Mouse (Mus musculus) heart, postnatal 0 days (tissue): ENCODE measurements around the gene Gm28845.

Experiments
- CTCF ChIP-seq: IDR thresholded peaks from 2 replicates; pipeline ENCODE4 v1.5.1; 2016; ENCODE audit warnings: antibody characterized with exemption, control low read depth, low read depth
- EP300 ChIP-seq: IDR thresholded peaks from 2 replicates; pipeline ENCODE4 v1.6.1; 2016; ENCODE audit warnings: antibody characterized with exemption, low read depth

DNA sequence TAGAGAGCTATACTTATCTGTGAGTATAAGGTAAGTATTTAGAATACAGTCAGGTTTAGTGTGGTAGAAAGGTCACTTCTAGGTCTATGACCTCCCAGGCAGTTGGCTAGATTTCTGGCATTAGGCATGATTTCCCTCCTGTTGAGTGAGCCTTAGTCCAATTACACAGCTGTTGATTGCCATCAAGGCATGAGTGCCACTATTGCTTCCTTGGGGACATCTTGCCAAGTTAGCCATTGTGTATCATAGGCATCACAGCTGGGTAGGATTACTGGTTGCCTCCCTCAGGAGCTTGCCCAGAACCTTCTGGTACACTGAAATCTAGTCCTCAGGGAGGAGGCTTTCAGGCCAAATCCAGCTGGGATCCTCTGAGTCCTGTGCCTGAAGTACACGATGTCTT, 13.5 kb upstream of the Gm28845 start:
- TF ChIP-seq CTCF (no peak), EP300 (no peak)
